Mouse (Mus musculus) T-helper 2 cell (primary cell): ENCODE results near the gene Rhbdd2.
"Not testable (repeated sequence)": the region's sequence is repeated elsewhere in the genome, so short reads cannot be mapped to it uniquely, and the experiment has no call there.

ENCODE experiments used
- in situ Hi-C: fragments of 300-600 bp; cut with MboI, MseI; formaldehyde crosslinking; loops from one replicate; pipeline ENCODE4 v1.15.1; 2025; ENCODE audit warnings: high pct_unique_total_duplicates

Gene Rhbdd2

DNA sequence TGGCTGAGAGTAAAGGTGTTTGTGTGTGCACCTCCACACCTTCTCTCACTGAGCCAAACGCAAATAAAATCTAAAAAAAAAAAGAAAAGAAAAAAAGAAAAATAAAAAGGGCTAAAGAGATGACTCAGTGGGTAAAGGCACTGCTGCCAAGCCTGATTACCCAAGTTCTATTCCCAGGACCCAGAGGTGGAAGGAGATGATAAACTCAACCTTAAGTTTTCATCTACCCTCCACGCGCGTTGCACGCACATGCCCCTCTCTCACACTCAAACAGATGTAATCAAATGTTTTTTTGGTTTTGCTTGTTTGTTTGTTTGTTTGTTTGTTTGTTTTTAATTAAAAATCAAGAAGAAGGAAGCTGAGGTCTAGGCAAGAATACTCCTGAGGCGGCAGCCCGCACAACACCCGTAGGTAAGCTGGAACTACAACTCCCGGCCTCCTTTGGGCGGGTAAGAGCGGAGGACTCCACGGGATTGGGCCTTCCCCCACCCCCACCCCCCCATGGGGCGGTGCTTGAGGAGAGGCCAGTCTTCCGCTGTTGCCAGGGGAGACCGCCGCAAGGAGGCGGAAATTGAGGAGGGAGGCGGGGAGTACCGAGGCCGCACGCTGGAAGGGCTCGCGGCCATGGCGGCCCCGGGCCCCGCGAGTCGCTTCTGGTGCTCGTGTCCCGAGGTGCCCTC lies at the start of gene Rhbdd2:
Rhbdd2 (plus strand) TSS at position 502 of the 680 bp plus-strand sequence.
- in situ Hi-C loops, result no loop called here

DNA sequence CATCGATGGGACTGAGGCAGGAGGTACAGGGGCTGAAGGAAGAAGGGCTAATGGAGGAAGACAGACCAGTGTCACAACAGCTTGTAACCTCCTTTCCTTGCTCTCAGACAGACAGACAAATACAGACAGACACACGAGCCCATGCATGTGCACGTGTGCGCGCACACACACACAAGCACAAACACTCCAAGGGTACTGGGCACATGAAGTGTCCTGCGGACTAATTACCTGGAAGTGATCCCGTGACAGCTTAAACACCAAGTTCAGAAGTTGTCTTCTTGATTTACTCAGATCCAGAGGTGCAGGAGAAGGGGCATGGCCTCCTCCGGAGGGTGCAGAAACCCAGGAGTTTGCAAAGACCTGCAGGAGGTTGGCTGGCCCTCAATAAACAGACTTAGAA lies 46.7 kb upstream of the Rhbdd2 start:
- in situ Hi-C loops, result no loop called here

GRCm38 (mm10) chr5:135587764-135588163 lies 44.7 kb upstream of the Rhbdd2 start:
- in situ Hi-C loops, result no loop called here

DNA sequence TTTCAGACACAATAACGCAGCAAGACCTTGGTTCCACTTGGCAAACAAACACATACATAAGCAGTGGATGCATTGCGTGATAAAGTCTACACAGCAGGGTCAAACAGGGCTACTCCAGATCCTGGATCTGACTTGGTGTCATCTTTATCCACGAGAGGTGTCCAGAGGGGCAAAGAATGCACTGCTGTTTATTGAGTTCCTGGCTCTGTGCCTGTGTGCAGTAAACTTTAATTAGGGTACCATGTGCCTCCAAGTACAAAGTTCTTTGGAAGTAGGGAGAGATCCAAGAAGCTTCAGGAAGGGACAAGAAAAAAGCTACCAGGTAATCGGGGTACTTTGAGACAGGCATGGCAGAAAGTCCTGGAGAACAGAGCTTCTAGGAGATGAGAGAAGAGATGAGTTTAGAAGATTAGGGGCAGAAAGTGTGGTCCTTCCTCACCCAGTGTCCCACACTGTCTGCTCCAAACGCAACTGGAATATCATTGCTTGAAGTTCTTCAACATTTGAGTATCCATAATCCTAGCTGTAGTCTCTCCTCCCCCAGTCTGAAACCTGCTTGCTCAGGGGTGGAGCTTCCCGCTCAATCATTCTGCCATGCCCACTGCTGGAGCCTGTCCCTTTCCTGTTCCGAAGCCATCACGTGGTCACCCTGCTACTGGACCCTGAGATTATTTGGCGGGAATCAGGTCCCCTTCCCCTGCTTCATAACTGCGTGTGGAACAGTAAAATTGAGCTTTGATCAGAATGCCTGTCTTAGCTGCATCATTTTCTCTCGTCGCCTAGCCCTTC lies 42.2 kb upstream of the Rhbdd2 start:
- in situ Hi-C loops, result no loop called here

GRCm38 (mm10) chr5:135604643-135605042 lies 27.8 kb upstream of the Rhbdd2 start:
- in situ Hi-C loops, result not testable (repeated sequence)

DNA sequence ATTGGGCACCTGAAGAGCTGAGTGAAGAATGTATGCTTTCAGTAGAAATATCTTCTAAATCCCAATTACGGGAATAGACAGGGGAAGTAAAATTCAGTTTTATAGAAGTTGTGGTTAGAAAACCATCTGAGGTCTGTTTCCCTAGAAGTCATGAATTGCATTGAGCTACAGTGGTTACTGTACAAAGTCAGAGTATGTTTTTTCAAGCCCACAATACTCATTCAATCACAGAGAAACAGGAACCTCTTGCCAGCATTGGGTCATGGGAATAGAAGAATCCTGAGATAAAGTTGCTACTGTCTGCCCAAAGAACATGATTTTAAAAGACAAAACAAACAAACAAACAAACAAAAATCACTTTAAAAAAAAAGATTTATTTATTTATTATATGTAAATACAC lies 25.7 kb upstream of the Rhbdd2 start:
- in situ Hi-C loops, result not testable (repeated sequence)

- in situ Hi-C loops, result no loop called here
Measured at GRCm38 (mm10) chr5:135607581-135607980, 24.8 kb upstream of the Rhbdd2 start.

DNA sequence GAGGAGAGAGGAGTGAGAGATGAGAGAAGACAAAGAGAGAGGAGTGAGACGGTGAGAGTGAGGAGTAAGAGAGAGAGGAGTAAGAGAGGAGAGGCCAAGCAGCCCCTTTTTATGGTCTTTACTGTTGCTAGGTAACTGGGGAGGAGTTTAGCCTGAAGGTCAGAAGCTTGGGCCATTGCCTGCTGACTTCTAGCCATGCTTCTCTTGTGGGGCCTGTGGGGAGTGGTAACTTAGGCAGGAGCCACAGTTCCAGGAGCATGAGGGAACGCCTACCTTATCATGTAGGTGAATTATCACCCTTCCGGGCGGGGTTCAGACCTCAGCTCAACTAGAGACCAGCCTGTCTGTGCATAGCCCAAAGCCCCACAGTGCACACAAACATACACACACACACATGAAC lies 22.6 kb upstream of the Rhbdd2 start:
- in situ Hi-C loops, result no loop called here

GRCm38 (mm10) chr5:135619741-135620140 lies 12.7 kb upstream of the Rhbdd2 start:
- in situ Hi-C loops, result loop anchor here (5.0 kb wide), 1 partner anchor 143 kb away; no protein-coding TSS in a partner anchor

- in situ Hi-C loops, result no loop called here
Measured at GRCm38 (mm10) chr5:135620526-135620925, 11.9 kb upstream of the Rhbdd2 start.

DNA sequence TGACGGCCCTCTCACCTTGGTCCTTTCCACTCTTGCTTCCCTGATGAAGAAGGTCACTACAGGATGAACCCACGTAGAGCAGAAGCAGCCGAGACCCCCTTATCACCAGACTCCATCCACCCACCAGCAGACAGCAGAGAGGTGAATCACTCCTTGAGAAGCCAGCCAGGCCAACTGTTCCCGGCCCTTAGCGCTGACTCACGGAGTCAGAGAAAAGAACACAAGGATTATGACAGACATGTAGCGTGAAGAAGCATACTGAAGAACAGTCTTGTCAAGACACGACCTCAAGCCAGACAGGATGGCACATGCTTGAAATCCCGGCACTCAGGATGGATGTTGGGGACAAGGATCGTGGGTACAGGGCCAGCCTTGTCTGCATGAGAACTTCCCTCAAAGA lies 10.7 kb upstream of the Rhbdd2 start:
- in situ Hi-C loops, result no loop called here

DNA sequence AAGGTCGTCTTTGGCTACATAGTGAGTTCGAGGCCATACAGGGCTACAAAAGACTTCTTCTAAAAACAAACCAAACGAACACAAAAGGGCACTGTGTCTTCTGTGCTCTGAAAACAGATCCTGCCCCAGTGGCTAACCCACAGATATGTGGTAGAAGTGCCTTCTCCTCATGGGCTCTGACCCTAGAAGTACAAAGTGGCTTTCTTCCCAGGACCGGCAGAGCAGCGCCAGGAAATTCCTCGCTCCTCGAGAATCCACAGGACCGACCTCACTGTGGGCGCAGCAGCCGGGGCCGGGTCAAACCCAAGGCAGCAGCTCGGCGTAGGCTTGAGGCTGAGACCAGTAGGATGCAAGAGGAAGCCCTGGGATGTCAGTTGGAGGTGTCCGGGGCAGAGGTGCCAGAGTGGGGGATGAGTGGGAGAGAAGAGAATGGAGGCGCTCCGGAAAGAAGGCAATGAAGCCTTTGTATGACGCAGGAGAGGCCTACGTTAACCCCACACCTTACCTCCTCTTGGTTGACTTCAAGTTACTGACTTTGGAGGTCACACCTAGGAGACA lies 9.3 kb upstream of the Rhbdd2 start:
- in situ Hi-C loops, result no loop called here

DNA sequence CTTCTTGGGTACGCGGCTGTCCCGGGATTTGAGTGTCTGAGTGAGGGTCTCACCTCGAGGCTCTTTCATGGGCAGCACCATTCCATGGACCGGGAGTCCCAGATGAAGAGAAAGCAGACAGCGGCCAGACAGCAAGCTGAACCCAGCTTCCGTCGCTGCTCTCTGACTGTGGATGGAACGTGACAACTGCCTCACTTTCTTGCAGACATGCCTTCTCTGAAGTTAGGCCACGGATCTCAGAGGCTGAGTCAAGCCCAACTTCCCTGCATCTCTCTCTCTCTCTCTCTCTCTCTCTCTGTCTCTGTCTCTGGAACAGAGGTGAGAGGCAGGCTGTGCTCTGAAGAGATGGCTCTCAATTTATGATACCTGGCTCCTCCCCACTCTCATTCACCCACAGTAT lies 3.5 kb upstream of the Rhbdd2 start:
- in situ Hi-C loops, result no loop called here

GRCm38 (mm10) chr5:135629401-135629800 lies 3.0 kb upstream of the Rhbdd2 start:
- in situ Hi-C loops, result no loop called here

DNA sequence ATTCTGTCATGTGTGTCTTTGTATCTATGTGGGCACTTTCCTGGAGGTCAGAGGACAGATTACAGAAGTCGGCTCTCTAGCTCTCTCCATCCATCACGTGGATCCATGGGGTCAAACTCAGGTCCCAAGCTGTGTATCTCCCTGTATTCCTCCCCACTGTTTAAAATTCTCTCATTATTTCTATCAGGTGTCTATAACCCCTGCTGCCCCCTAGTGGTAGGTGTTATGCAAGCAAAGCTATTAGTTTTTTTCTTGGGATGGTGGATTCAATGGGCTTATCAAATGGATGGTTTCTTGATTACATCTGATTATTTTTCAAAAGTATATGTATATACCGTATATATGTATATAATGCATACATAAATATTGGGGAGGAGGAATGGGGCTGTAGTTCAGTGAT lies 1.8 kb upstream of the Rhbdd2 start:
- in situ Hi-C loops, result no loop called here

GRCm38 (mm10) chr5:135632797-135633144 lies 353 bp downstream of the Rhbdd2 start:
- in situ Hi-C loops, result no loop called here

DNA sequence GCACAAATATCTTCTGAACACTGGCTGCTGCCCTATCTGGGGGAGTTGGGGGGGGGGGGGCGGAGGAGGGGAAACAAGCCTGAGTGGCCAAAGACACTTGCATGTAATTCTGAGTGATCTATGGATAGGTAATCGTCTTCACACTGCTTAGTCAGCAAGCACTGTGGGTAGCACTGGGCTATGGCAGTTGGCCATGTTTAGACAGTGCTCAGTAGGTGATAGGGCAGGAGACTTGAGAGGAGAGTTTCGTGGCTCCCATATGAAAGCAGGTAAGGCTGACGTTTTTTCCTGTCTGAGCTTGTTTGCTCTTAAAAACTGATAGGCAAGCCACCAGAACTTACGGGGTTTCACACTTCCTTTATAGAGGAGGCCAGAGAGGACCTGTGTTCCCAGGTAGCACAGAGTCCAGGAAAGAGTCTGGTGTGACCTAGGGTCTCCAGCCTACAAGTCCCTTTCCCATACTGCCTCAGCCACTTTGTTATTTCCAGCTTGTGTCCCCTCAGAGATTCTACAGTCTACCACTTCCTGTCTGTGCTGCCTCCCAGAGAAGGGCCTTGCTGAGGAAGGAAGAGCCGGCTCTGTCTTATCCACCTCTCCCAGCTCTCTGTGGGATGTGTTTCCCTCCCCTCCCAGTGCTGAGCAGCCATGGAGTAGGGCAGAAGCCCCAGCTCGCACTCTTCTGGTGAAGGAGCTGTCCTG lies 7.5 kb downstream of the Rhbdd2 start:
- in situ Hi-C loops, result loop anchor here (5.0 kb wide), 1 partner anchor 37 kb away; no protein-coding TSS in a partner anchor

DNA sequence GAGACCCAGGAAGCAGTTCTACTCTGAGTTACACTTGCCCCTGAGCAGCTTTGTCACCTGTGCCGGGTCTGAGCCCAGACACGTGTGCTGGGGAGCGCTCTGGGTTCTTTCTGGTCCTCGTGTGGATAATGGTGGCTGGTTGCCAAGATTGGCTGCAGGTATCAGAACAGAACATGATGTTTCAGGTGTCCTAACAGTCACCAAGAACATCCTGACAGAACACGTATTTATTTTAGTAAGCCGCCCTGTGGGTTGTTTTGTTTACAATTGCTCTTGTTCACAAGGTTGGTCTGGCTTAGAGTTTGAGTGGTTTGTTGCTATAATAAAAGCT lies 8.0 kb downstream of the Rhbdd2 start:
- in situ Hi-C loops, result no loop called here

- in situ Hi-C loops, result no loop called here
Measured at GRCm38 (mm10) chr5:135641028-135641427, 8.6 kb downstream of the Rhbdd2 start.

DNA sequence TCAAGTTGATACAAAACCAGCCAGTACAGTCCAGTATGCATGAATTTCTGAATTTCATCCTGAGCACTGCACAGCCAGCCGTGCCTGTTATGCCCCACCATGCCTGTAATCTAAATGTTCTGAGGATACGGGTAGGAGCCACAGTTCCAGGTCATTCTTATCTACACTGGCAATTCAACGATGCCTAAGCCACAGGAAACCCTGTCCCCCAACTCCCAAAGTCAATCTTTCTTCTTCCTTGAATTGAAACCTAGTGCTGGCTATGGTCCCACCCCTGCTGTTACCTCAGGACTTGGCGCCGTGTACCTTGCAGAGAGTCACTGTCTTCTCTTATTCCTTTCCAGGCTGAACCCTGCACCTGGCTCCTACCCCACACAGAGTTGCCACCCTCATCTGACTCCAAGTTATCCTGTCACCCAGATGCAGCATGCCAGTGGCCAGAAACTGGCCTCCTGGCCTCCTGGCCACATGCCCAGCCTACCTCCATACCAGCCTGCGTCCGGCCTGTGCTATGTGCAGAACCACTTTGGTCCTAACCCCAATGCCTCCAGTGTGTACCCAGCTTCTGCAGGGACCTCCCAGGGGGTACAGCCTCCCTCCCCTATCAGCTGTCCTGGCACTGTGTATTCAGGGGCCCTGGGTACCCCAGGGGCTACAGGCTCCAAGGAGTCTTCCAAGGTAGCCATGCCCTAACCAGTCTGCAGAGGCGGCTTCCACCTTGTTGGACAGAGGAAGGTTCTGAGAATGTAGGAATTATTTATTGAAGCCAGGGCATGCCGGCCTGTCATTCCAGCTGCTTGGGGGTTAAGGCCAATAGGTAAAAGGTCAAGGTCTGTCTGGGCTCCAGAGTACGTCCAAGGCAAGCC lies 10.5 kb downstream of the Rhbdd2 start:
- in situ Hi-C loops, result no loop called here

- in situ Hi-C loops, result no loop called here
Measured at GRCm38 (mm10) chr5:135643552-135643842, 11.1 kb downstream of the Rhbdd2 start.

DNA sequence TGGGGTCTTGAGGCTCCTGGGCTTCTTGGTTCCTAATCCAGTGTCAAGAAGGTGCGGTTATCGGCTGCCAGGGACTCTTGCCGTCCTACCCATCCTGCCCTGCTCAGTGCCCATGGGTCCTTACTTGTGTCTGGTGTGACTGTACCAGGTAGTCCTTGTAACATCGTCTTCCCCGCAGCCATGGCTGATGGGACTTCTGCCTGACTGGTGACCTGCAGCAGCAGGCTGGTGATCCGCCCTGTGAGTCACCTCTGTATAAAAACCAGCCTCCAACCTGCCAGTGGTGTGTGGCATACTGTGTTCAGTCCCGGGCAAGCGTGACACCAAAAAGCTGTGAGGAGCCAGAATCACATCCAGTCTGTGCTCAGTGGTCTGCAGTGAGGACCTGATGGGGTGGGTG lies 11.5 kb downstream of the Rhbdd2 start:
- in situ Hi-C loops, result no loop called here
